Mouse (Mus musculus) ES-Bruce4 (cell line): ENCODE measurements at regions not wholly inside any gene's neighbourhood (a gene's known extent, or its start where the extent isn't known, plus 50 kb on each side); places are given as distances from the start of the nearest gene placed in this dataset.

Experiments used
- CTCF ChIP-seq: IDR thresholded peaks from one replicate; pipeline ENCODE4 v1.8.1; 2011; ENCODE audit warnings: low read depth, low read length
- EP300 ChIP-seq: IDR thresholded peaks from 2 replicates; pipeline ENCODE4 v1.6.1; 2011; ENCODE audit warnings: low read depth, low read length; ENCODE audit not compliant: insufficient read depth
- POLR2A ChIP-seq: IDR thresholded peaks from one replicate; pipeline ENCODE4 v1.8.1; 2011; ENCODE audit warnings: low read length; ENCODE audit not compliant: insufficient read depth

DNA sequence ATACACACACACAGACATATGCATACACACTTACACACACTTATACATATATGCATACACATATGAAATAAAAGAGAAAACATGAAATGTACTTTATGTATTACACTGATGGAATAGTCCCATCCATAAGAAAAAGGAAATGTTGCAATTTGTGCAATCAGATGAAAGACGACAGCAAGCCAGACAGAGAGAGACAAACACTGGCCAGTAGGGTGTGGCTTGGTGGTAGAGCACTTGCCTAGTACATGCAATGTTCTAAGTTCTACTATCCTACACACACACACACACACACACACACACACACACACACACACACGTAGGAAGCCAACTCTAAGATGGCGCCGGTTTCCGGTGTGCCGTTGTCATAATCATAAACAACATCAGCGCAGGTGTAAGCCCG lies 85.3 kb upstream of the Bace2 start:
- TF ChIP-seq CTCF (no peak), POLR2A (no peak), EP300 (no peak)
